Mouse (Mus musculus): ENCODE measurements around the gene Rab11fip5.

DNA sequence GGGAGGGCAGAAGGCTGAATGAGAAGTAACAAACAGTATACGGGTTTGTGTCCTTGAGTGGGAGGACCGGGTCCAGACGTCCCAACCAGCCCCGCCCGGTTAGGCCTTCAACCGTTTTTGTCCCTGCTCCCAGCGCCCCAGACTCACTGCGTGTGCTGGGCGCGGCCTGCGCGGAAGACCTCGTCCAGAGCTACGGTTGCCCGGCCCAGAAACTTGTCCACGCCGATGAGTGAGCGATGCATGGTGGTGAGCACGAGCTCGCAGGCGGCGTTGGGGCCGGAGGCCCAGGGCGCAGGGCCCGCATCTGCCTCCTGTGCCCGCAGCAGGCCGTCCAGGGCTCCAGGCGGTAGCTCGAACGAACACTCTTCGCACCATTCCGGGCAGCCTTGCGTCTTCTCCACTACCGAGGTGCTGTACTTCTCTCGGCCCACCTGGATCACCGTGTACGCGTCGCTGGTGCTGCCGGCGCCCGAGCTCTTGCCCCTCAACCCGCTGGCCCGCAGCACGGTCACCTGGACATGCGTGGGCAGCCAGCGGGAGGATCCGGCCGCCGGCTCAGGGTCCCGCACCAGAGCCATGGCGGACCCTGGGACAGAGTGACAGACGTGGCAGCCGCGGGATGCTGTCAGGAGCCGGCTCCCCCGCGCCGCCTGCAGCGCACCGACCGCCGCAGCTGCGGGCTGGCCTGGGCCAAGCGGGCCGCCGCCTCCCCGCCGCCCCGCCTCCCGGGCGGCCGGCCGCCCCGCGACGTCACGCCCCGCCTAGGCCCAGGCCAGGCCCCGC lies at the start of gene Rab11fip5:
- TF ChIP-seq CTCF (conservative IDR thresholded peaks at IDR 0.05; ENCODE audit: low read length) (no peak), POU5F1 (IDR thresholded peaks at IDR 0.05; ENCODE audit: borderline replicate concordance, low read length) (no peak)

Measured in E14TG2a.4 (cell line).